Mouse (Mus musculus): ENCODE results near the gene Gm42742.

- no peak for TF ChIP-seq CTCF (IDR thresholded peaks at IDR 0.05; ENCODE audit: low read depth)
- TF ChIP-seq EP300 (optimal IDR thresholded peaks at IDR 0.05): no peak
Observed at GRCm38 (mm10) chr7:126983113-126983512, 37.8 kb downstream of the Gm42742 start.
